Mouse (Mus musculus) CD4-positive helper T cell, adult 2 months (primary cell): Measurements from ENCODE around the gene Hsdl1.

Source experiments
- DNase-seq: peaks from one replicate; pipeline ENCODE4 v3.0.0-alpha.2; 2012; ENCODE audit warnings: low read depth, missing footprints, low spot score

Hsdl1 gene

DNA sequence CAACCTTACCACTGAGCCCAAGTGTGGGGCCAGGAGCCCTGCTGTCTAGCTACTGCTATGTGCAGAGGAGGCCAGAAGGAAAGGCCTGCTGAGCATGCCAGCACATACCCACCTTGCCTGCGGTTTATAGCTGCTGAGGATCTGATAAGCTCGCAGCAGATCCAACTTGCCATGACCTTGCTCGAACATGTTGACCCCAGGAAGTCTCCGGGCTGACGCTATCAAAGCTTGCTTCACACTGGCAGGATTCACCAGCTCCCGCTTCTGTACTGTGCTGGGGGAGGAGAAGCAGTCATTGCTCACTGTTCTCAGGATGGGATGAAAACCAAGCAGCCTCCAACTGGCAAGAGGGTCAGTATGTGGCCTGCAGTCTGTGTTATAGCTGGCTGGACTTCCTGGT is 44.0 kb downstream of the Hsdl1 start:
- DNase-seq, result no peak

DNA sequence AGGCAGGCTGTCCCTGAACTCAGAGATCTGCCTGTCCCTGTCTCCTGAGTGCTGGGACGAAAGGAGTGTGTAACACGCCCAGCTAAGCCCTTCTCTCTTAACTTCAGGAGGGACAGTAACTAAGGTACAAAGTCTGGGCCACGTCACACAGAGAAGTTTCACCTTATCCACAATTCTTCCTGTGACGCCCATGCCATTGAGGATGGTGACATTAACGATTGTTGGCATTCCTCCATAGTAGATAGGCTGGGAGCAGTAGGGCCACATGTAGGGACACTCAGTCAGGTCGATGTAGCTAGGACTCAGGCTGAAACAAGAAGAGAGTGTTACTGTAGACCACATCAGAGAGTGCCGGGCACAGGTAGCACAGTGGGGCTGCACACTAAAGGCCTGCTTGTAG is 46.2 kb downstream of the Hsdl1 start:
- no peak for DNase-seq

DNA sequence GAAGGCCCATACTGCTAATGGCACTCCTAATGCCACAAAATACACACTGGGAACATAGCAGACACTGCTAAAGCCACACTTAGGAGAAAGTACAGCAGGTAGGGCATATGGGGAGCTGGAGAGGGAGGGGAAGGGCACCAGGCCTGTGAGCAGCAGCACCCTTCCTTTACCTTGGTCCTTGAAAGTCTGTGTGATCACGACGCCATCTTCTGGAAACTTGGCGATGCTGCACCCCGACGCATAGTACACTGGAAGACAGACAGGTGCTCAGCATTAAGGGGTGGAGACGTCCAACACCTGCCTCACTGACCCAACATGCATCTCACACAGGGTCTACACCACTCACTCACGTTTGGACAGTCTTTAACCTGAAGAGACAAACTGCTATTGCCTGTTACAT is 54.9 kb downstream of the Hsdl1 start:
- no peak for DNase-seq

DNA sequence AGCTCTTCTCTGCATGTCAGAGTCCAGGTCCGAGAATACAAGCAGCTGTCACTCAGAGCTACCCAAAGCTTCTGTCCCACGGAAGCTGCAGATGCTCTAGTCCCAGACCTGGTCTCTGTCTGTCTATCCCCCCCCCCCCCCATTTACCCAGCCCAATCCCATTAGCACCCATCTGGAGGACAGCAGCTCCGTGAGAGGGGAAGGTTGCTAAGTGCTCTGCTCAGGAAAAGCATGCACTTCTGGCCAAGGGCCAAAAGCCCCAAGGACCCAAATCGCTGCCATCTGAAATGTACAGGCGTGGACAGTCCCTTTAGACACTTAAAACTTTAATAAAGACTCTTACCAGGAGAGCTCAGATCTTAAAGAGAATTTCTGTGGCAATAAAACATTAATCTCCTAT is 58.3 kb downstream of the Hsdl1 start:
- no peak for DNase-seq

DNA sequence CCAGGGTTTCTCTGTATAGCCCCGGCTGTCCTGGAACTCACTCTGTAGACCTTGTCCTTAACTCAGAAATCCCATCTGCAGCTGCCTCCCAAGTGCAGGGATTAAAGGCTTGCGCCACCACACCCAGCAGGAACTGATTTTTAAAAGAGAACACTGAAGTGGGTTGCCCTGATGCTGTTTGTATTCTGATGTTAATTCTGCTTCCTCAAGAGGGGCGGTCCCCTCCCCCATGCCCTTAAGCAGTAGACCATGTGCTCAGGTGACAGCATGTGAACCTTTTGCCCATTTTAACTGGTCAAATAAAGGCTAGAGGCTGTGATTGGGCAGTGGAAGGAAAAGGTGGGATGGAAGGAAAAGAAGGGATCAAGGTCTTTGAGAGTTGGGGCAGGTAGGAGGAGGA is 59.2 kb downstream of the Hsdl1 start:
- DNase-seq, result no peak

DNA sequence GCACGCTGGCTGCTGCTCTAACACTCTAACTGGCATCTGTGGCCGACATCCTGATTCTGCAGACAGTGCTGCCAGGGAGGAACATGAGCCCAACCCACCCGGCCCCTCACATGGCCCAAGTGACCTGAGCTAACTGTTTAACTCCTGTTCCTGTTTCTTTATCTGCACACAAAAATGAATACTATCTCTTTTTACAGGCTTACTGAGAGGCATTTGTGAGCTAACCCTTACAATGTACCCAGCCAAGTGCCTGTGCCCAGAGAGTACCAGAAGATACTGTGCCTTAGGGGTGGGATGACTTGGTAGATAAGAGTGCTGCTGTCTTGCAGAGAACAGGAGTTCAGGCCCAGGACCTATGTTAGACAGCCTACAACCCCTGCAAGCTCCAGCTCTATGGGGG is 60.0 kb downstream of the Hsdl1 start:
- DNase-seq, result no peak

DNA sequence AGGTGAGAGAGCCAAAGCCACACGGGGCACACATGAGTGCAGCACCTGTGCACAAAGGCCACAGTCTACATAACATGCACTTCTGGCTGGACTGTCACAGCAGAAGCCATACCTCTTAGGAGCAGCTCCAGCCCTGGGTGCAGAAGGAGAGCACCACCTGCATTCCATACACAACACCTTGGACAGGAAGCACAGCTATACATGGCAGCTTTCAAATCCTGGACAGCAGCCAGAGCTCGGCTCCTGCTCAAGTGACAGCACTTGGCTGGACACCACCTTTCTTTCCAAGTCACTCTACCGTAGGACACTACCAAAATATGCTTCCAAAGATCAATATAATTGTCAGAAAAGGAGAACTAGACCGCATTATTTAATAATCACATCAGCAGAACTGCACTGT is 61.6 kb downstream of the Hsdl1 start:
- no peak for DNase-seq
